Mouse (Mus musculus): ENCODE data around the gene Gm42906. TPM values are rescaled to one million over a fixed set of nuclear protein-coding genes. Genes with fewer than 3 reads are reported as not detected.

The Gm42906 gene
- polyA plus RNA-seq, 1 experiment from 2014 or later, result not detected

DNA sequence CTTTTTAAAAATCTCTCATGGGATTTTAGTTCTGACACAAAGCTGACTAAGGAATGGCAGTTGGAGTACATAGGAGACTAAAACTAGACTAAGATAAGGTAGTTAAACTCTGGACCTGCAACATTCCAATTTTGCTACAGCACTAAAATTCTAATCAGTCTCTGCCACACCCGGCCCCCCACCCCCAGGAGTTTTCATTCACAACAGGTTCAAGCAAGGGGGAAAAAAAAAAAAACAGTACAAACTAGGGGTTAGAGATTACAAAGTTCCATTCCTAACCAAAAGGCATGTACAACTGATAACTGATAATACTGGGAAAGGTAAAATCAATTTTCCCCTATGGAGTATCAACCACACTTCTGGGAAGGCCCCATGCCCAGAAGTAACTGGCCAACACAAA lies 60.6 kb downstream of the Gm42906 start:
- peak overlapping the region; percentile 34; the same call in 1 of the 2 replicates for H3K9ac ChIP-seq (replicated peaks; ENCODE audit: low read depth, low read length)

DNA sequence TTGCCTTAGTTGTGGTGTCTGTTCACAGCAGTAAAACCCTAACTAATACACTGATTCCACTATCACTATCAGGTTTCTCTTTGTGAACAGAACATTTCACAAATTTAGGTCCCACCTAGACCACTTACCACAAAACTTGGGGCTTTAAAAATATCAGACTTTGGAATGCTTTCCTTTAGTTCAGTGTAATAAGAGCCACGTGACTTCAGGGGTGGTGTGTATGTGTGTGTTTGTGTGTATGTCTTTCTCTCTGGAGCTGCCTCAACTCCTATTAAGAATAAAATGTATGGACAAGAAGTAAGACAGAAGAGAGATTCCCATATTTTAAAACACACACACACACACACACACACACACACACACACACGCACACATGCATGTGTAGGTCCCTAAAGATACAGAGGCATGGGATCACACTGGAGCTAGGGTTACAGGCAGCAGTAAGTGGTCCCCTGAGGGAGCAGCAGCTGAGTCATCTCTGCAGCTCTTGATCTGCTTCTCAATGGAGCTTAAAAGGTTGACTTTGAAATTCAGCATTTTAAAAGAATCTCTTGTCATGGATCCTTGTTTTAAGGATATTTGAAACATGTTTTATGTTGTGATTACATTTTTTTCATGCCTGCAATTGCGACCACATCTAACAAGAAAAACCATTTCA lies 64.5 kb downstream of the Gm42906 start:
- H3K9ac ChIP-seq (replicated peaks; ENCODE audit: low read depth, low read length), result no peak overlapping the region
- no peaks in the 10 kb centered on the region for H3K9me3 ChIP-seq (ENCODE audit: control insufficient read depth, low read depth, low read length)
- WGBS, result 77% methylated on average over 3 of the region's 3 CpGs
- ATAC-seq (ENCODE audit: insufficient number of reproducible peaks, insufficient read depth, low FRiP score, low read depth), result no peak
- H3K4me2 ChIP-seq (replicated peaks; ENCODE audit: low read depth, low read length), result no peak overlapping the region
- no peak overlapping the region for H3K4me3 ChIP-seq (ENCODE audit: low read depth, low read length)
- H3K36me3 ChIP-seq (ENCODE audit: control insufficient read depth, insufficient read depth, low read length), result no peaks in the 10 kb centered on the region
- no peaks in the 10 kb centered on the region for H3K27me3 ChIP-seq (ENCODE audit: control insufficient read depth, insufficient read depth, low read length)
- H3K4me1 ChIP-seq (ENCODE audit: control insufficient read depth, insufficient read depth, low read length), result peaks cover 4% of the 10 kb centered on the region; the same call in 1 of the 2 replicates
- no peak overlapping the region for H3K27ac ChIP-seq (ENCODE audit: low read length)

More for the DNA sequence above, 60.6 kb downstream of the Gm42906 start:
- no peak for ATAC-seq (ENCODE audit: insufficient number of reproducible peaks, insufficient read depth, low FRiP score, low read depth)
- Histone ChIP-seq H3K27me3 (ENCODE audit: control insufficient read depth, insufficient read depth, low read length) (no peaks in the 10 kb centered on the region), H3K36me3 (ENCODE audit: control insufficient read depth, insufficient read depth, low read length) (no peaks in the 10 kb centered on the region), H3K4me2 (replicated peaks; ENCODE audit: low read depth, low read length) (peak overlapping the region; percentile 67), H3K9me3 (ENCODE audit: control insufficient read depth, low read depth, low read length) (no peaks in the 10 kb centered on the region), H3K4me3 (ENCODE audit: low read depth, low read length) (peak overlapping the region; percentile 48), H3K4me1 (ENCODE audit: control insufficient read depth, insufficient read depth, low read length) (peaks cover 8% of the 10 kb centered on the region; the same call in 1 of the 2 replicates), H3K27ac (ENCODE audit: low read length) (peak overlapping the region; percentile 96)
- 85% methylated on average over 1 of the region's 1 CpGs for WGBS

DNA sequence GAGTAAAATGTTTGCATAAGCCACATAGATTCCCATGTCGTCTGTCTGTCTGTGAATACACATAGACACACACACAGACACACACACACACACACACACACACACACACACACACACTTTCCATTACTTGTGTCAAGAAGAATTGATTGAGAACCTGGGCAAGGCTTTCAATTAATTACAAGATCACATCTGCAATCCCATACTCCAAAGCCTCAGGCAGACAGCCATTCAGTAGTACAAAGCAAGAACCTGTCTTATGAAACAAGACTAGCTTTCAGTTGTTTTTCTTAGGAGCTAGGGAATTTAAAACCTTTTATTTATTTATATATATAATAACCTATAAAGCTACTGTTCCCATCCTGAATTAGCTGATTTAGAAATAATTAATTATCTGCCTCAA lies 78.3 kb downstream of the Gm42906 start:
- H3K27ac ChIP-seq (ENCODE audit: low read length), result no peak overlapping the region
- H3K36me3 ChIP-seq (ENCODE audit: control insufficient read depth, insufficient read depth, low read length), result no peaks in the 10 kb centered on the region
- H3K9ac ChIP-seq (replicated peaks; ENCODE audit: low read depth, low read length), result no peak overlapping the region
- no peaks in the 10 kb centered on the region; the same call in 1 of the 2 replicates for H3K9me3 ChIP-seq (ENCODE audit: control insufficient read depth, low read depth, low read length)
- no peak overlapping the region for H3K4me2 ChIP-seq (replicated peaks; ENCODE audit: low read depth, low read length)
- no peaks in the 10 kb centered on the region for H3K4me1 ChIP-seq (ENCODE audit: control insufficient read depth, insufficient read depth, low read length)
- no peaks in the 10 kb centered on the region for H3K27me3 ChIP-seq (ENCODE audit: control insufficient read depth, insufficient read depth, low read length)
- H3K4me3 ChIP-seq (ENCODE audit: low read depth, low read length), result no peak overlapping the region
- 46% methylated on average over 1 of the region's 1 CpGs for WGBS
- no peak for ATAC-seq (ENCODE audit: insufficient number of reproducible peaks, insufficient read depth, low FRiP score, low read depth)

DNA sequence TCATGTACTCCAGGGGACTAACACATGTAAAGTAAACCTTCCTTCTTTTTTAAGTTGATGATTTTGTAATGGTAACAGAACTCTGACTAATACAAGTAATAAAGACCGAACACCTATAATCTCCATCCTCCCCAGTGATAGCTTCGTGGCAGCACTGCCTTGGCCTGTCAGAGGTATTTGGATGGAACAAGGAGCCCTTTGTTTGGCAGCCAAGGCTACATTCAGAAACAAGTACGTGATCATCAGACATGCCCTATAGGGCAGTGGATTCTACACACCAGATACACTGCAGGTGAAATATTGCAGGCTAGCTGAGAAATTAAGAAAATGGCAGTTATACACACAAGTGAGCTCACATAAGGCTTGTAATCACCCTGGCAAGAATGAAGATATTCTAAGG lies 79.5 kb downstream of the Gm42906 start:
- H3K9ac ChIP-seq (replicated peaks; ENCODE audit: low read depth, low read length), result no peak overlapping the region
- no peak overlapping the region for H3K4me3 ChIP-seq (ENCODE audit: low read depth, low read length)
- 79% methylated on average over 3 of the region's 3 CpGs for WGBS
- H3K9me3 ChIP-seq (ENCODE audit: control insufficient read depth, low read depth, low read length), result no peaks in the 10 kb centered on the region; the same call in 1 of the 2 replicates
- no peaks in the 10 kb centered on the region for H3K36me3 ChIP-seq (ENCODE audit: control insufficient read depth, insufficient read depth, low read length)
- no peak overlapping the region for H3K27ac ChIP-seq (ENCODE audit: low read length)
- no peaks in the 10 kb centered on the region for H3K27me3 ChIP-seq (ENCODE audit: control insufficient read depth, insufficient read depth, low read length)
- H3K4me2 ChIP-seq (replicated peaks; ENCODE audit: low read depth, low read length), result no peak overlapping the region
- H3K4me1 ChIP-seq (ENCODE audit: control insufficient read depth, insufficient read depth, low read length), result no peaks in the 10 kb centered on the region
- ATAC-seq (ENCODE audit: insufficient number of reproducible peaks, insufficient read depth, low FRiP score, low read depth), result no peak

DNA sequence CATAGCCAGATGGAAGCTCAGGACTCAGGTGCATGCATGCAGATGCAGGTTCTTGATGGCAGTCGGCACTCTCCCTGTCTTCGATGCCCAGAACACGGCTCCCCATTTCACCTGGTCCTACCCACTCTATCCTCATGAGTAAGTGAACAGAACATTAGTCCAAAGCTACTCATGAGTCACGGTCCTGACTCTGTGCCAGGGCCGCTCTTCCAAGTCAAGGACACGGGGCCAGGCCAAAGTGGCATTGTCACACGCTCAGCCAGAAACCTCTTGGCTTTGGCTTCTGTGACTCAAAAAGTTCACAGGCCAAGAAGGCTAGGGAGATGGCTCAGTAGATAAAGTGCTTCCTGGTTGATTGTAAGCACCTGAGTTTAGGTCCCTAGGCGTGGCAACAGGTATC lies 81.3 kb downstream of the Gm42906 start:
- no peak for ATAC-seq (ENCODE audit: insufficient number of reproducible peaks, insufficient read depth, low FRiP score, low read depth)
- Histone ChIP-seq H3K27ac (ENCODE audit: low read length) (no peak overlapping the region), H3K36me3 (ENCODE audit: control insufficient read depth, insufficient read depth, low read length) (no peaks in the 10 kb centered on the region), H3K4me1 (ENCODE audit: control insufficient read depth, insufficient read depth, low read length) (no peaks in the 10 kb centered on the region), H3K9ac (replicated peaks; ENCODE audit: low read depth, low read length) (no peak overlapping the region), H3K4me3 (ENCODE audit: low read depth, low read length) (no peak overlapping the region), H3K9me3 (ENCODE audit: control insufficient read depth, low read depth, low read length) (no peaks in the 10 kb centered on the region), H3K27me3 (ENCODE audit: control insufficient read depth, insufficient read depth, low read length) (no peaks in the 10 kb centered on the region), H3K4me2 (replicated peaks; ENCODE audit: low read depth, low read length) (no peak overlapping the region)
- WGBS, result 94% methylated on average over 8 of the region's 8 CpGs

DNA sequence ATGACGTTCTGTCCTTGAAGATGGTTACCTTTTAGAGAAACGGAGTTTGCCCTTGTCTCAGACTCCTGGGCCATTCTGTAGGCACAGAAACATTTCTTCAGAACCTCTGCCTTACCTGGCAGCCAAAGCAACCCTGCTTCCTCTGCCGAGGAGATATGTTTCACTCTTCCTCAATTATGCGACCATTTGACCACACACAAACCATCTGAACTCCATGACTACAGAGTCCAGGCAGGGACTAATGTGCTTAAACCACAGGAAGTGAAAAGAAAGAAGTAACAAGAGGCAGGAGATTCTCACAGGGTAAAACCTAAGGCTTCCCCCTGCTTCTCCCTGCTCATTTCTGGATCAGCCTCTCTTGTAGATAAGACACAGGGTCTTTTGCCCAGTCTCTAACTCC lies 83.2 kb downstream of the Gm42906 start:
- Histone ChIP-seq H3K4me1 (ENCODE audit: control insufficient read depth, insufficient read depth, low read length) (no peaks in the 10 kb centered on the region), H3K27ac (ENCODE audit: low read length) (no peak overlapping the region), H3K4me2 (replicated peaks; ENCODE audit: low read depth, low read length) (no peak overlapping the region), H3K4me3 (ENCODE audit: low read depth, low read length) (no peak overlapping the region), H3K36me3 (ENCODE audit: control insufficient read depth, insufficient read depth, low read length) (no peaks in the 10 kb centered on the region), H3K27me3 (ENCODE audit: control insufficient read depth, insufficient read depth, low read length) (no peaks in the 10 kb centered on the region), H3K9ac (replicated peaks; ENCODE audit: low read depth, low read length) (no peak overlapping the region), H3K9me3 (ENCODE audit: control insufficient read depth, low read depth, low read length) (no peaks in the 10 kb centered on the region)
- ATAC-seq (ENCODE audit: insufficient number of reproducible peaks, insufficient read depth, low FRiP score, low read depth), result no peak
- 80% methylated on average over 4 of the region's 4 CpGs for WGBS

DNA sequence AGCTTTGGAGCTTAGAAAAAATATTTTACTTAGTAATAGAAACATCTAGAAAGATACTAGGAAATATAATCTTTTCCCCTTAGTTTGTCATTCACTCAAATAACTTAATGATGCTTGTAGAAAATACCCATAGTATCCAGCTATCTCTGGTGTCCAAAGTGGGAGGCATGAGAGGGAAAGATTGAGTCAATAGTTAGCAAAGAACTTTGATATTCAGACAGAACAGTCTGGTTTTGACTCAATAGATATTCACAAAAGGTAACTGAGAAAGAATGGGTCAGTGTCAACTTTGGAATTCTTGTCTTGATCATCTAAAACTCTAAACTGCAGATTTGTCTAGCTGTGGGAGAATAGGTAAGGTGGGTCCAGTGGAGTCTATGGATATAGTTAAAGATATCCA lies 94.3 kb downstream of the Gm42906 start:
- H3K4me1 ChIP-seq (ENCODE audit: control insufficient read depth, insufficient read depth, low read length), result 0 out of 2 replicates have a peak, but pooled peaks cover 5% of the 10 kb centered on the region
- no peaks in the 10 kb centered on the region for H3K9me3 ChIP-seq (ENCODE audit: control insufficient read depth, low read depth, low read length)
- H3K4me2 ChIP-seq (replicated peaks; ENCODE audit: low read depth, low read length), result no peak overlapping the region
- H3K4me3 ChIP-seq (ENCODE audit: low read depth, low read length), result no peak overlapping the region
- H3K27me3 ChIP-seq (ENCODE audit: control insufficient read depth, insufficient read depth, low read length), result no peaks in the 10 kb centered on the region
- H3K36me3 ChIP-seq (ENCODE audit: control insufficient read depth, insufficient read depth, low read length), result no peaks in the 10 kb centered on the region
- no peak overlapping the region for H3K9ac ChIP-seq (replicated peaks; ENCODE audit: low read depth, low read length)
- no peak for ATAC-seq (ENCODE audit: insufficient number of reproducible peaks, insufficient read depth, low FRiP score, low read depth)
- H3K27ac ChIP-seq (ENCODE audit: low read length), result no peak overlapping the region

DNA sequence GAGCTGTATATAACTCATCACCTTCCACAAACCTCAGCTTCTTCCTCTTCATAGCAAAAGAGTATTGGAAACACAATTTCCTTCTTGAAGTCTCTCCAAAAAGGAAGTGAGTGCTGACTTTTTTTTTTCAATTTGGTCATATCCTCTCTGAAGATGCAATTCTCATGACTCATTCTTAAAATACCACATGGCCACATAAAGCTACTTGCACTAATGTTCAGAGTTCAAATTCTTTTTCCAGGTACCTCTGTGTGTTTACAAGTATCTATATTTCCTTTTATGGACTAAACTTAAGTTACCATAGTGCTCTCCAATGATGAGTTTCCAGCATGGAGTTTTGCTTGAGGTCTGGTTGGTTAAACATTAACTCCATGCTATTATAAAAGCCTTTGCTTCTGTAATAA lies 94.8 kb downstream of the Gm42906 start:
- H3K27ac ChIP-seq (ENCODE audit: low read length), result no peak overlapping the region
- no peak overlapping the region for H3K9ac ChIP-seq (replicated peaks; ENCODE audit: low read depth, low read length)
- H3K27me3 ChIP-seq (ENCODE audit: control insufficient read depth, insufficient read depth, low read length), result no peaks in the 10 kb centered on the region
- no peaks in the 10 kb centered on the region for H3K36me3 ChIP-seq (ENCODE audit: control insufficient read depth, insufficient read depth, low read length)
- 0 out of 2 replicates have a peak, but pooled peaks cover 5% of the 10 kb centered on the region for H3K4me1 ChIP-seq (ENCODE audit: control insufficient read depth, insufficient read depth, low read length)
- no peak overlapping the region for H3K4me2 ChIP-seq (replicated peaks; ENCODE audit: low read depth, low read length)
- no peaks in the 10 kb centered on the region for H3K9me3 ChIP-seq (ENCODE audit: control insufficient read depth, low read depth, low read length)
- no peak for ATAC-seq (ENCODE audit: insufficient number of reproducible peaks, insufficient read depth, low FRiP score, low read depth)
- no peak overlapping the region for H3K4me3 ChIP-seq (ENCODE audit: low read depth, low read length)

Data from stomach, embryonic 14.5 days (tissue).